In the genomic region with DNA sequence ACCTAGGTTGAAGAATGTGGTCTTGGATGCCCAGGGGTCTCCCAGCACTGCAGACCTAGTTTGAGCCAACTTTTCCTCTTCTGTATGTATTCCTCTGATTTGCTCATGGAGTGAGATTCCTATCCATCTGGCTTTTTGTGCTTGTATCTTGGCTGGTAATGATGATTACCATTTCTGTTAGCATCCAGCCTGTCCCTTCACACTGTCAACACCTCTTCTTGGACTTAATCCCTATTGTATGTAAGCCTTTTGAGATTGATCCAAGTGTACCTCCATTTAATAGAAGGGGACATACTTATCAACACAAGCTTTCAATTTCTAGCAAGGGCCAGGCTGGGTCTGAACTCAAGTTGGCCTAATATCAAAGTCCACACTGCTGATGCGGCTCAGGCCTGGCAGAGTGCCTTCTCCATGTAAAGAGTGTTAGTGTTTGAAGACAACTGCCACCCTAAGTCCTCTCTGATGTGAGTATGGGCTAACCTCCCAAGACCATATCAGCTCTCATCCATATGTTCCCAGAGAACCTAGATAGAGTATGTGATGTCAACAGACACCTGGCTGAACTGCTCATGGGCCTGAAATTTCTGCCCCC, we compare ENCODE assay signal across 23 mouse cellular contexts.
"Had no signal": no experiment of that assay in that cellular context is flagged by ENCODE, and none has a peak within 500 bp of the region (broad histone marks: within the 10 kb centered on the region; RNA-seq: fewer than 3 reads in every experiment).

No protein-coding gene starts in this region.

- H3K27ac ChIP-seq: kidney, postnatal 0 days; limb, embryonic 10.5 days; limb, embryonic 13.5 days; liver, embryonic 14.5 days; macrophage; midbrain, embryonic 12.5 days; midbrain, embryonic 15.5 days; neural tube, embryonic 12.5 days; neural tube, embryonic 15.5 days; stomach, postnatal 0 days had no signal

- ATAC-seq: intestine, postnatal 0 days; liver, postnatal 0 days; midbrain, embryonic 15.5 days had no signal

- H3K4me2 ChIP-seq: limb, embryonic 13.5 days; midbrain, embryonic 12.5 days; midbrain, embryonic 15.5 days; neural tube, embryonic 12.5 days; neural tube, embryonic 15.5 days had no signal

- H3K9me3 ChIP-seq: limb, embryonic 10.5 days; limb, embryonic 13.5 days; midbrain, embryonic 12.5 days; midbrain, embryonic 15.5 days; neural tube, embryonic 12.5 days; neural tube, embryonic 15.5 days had no signal

- H3K9ac ChIP-seq: limb, embryonic 13.5 days; liver, embryonic 14.5 days; liver, postnatal 0 days; midbrain, embryonic 12.5 days; midbrain, embryonic 15.5 days; neural tube, embryonic 12.5 days; neural tube, embryonic 15.5 days had no signal

- DNase-seq: kidney, adult 2 months; kidney, postnatal 25 days; layer of hippocampus, adult 9-11 months; liver; liver, postnatal 0 days; lung, postnatal 10 days; right cerebral cortex, adult 18-20 months; right cerebral cortex, postnatal 14 days; right cerebral cortex, postnatal 4 days; thymus, adult 2 months; thymus, postnatal 14 days; thymus, postnatal 4 days had no signal

- H3K4me1 ChIP-seq: limb, embryonic 10.5 days; limb, embryonic 13.5 days; midbrain, embryonic 12.5 days; midbrain, embryonic 15.5 days; neural tube, embryonic 12.5 days; neural tube, embryonic 15.5 days had no signal

- H3K27me3 ChIP-seq: midbrain, embryonic 12.5 days; midbrain, embryonic 15.5 days; neural tube, embryonic 12.5 days; neural tube, embryonic 15.5 days had no signal

- H3K36me3 ChIP-seq: limb, embryonic 10.5 days; limb, embryonic 13.5 days; midbrain, embryonic 12.5 days; midbrain, embryonic 15.5 days; neural tube, embryonic 12.5 days; neural tube, embryonic 15.5 days had no signal

- H3K4me3 ChIP-seq: limb, embryonic 10.5 days; limb, embryonic 13.5 days; midbrain, embryonic 12.5 days; midbrain, embryonic 15.5 days; neural tube, embryonic 12.5 days; neural tube, embryonic 15.5 days had no signal
